Mouse (Mus musculus) mesoderm, embryonic 11.5 days (tissue): ENCODE data around the gene Gm1123.

Experiments used
- DNase-seq: peaks from one replicate; pipeline ENCODE4 v3.0.0-alpha.2; 2012; ENCODE audit warnings: low read depth, low spot score

Gene Gm1123

DNA sequence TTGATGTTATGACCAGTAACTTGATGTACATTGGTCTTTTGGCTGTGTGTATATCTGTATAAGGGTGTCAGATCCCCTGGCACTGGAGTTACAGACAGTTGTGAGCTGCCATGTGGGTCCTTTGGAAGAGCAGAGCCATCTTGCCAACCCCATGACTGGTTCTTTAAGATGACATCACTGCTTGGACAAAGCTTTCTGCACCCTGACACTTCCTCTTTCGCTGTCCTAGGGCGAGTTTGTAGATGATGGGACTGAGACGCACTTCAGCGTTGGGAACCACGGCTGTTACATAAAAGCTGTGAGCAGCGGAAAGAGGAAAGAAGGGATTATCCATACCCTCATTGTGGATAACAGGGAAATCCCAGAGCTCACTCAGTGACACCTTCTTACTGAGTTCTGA lies 34.2 kb downstream of the Gm1123 start:
- DNase-seq: no peak

DNA sequence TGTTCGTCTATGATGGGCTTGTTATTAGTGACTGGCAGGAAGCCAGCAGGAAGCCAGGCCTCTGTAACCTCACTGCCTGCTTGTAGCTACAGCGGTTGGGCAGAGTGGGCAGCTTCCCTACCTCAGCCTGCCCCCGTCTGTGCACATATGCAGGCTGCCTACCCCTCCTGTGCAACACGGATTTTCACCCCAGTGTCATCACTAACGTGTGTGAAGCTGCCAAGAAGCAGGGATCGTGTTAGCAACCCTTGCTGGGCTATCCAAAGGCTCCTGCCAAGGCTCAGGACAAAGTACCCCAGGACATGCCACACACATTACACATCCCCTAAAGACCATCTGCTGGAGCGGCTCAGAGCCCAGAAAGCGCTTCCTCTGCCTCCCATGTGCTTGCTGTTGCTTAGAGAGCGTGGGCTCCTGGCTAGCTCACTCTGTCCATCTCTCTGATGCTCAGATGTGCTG lies 35.6 kb downstream of the Gm1123 start:
- DNase-seq: no peak

DNA sequence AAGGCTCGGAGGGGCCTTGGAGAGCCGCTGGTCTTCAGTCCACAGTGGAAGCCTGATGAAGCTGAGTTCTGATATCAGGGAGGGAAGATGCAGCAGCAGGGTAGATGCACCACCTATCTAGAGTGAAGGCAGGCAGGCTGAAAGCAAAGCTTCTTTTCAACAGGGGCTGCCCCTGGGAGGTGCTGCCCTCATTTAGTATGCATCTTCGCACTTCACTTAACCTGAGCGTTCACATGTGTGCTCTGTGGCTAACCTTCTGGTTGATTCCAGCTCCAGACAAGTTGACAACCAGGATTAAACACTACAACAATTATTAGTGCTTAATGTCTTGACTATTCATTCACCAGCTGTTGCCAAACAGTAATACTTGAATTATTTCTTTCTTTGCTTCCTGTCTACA lies 41.4 kb downstream of the Gm1123 start:
- no peak for DNase-seq

DNA sequence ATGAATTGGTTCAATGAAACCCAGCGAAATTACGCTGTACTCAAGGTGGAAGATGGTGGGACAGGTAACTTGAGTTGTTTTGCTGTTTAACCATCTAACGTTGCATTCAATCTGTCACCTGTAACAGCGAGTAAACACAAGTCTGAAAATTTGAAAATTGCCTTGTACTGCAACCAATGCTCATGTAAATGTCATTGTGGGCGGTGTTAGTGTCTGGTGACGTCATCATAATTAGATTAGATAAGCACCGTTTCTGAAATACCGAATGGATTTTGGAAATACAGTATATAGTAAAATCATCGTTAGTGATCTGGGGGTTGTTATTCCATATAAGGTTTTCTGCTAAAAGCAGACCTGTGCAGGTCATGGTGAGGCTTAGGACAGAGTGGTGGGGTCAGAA lies 48.4 kb downstream of the Gm1123 start:
- DNase-seq: no peak

DNA sequence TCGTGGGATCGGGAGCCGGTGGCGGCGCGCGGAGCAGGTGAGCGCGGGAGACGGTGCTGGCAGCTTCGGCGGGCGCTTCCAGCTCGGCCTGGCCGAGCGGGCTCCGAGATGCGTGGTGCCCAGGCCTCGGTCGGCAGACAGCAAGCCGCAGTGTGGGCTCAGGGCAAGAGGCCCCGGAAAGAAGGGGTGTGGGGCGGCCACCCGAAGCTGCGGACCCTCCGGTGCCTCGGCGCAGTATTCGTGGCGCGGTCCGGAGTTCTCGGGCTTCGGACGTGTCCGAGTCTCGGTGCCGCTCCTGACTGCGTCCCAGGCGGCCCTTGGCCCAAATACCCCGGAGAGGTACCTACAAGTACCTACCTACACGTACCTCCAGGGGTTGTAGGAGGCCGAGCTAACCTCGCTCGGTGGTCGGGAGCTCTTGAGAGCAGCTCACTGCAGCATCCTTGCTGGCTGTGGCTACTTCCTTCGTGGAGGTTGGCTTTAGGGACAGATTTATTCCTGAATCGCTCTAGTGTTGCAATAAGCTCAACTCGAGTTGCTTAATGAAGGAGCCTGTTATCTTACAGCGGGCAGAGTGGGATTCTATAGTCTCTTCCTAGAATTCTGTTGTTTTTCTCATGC lies 48.9 kb downstream of the Gm1123 start:
- no peak for DNase-seq

DNA sequence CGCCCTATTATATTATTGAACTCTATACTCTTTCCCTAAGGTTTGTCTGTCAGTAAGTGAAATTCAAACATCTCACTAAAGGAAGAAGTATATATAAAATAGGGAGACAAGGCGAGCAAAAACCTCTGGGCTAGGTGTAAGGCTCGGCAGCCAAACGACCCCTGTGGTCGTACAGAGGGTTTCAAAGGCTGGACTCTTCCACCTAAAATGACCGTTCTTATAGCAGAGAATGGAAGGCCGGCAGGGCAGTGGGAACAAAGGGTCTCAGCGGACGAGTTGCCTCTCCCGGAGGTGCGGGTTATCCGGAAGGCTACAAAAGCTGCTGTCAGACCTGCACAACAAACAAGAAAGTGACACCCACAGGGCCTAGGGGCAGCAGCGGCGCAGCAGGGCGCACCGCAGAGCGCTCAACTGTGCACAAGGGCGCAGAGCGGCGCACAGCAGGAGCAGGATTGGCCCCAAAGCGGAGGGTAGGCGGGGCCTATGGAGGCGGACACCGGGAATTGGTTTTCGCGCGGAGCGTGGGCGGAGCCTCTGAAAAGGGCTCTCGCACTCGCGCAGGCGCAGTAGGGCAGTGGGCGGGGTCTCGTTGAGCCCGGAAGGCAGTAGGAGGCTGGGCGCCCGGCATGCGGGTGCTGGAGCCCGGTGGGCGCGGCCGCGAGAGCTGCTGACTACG lies 49.6 kb downstream of the Gm1123 start, which contains the start of gene Faim:
TSS of gene Faim (plus strand) at position 574 of the 676 bp plus-strand sequence.
- DNase-seq: peak; percentile 99

DNA sequence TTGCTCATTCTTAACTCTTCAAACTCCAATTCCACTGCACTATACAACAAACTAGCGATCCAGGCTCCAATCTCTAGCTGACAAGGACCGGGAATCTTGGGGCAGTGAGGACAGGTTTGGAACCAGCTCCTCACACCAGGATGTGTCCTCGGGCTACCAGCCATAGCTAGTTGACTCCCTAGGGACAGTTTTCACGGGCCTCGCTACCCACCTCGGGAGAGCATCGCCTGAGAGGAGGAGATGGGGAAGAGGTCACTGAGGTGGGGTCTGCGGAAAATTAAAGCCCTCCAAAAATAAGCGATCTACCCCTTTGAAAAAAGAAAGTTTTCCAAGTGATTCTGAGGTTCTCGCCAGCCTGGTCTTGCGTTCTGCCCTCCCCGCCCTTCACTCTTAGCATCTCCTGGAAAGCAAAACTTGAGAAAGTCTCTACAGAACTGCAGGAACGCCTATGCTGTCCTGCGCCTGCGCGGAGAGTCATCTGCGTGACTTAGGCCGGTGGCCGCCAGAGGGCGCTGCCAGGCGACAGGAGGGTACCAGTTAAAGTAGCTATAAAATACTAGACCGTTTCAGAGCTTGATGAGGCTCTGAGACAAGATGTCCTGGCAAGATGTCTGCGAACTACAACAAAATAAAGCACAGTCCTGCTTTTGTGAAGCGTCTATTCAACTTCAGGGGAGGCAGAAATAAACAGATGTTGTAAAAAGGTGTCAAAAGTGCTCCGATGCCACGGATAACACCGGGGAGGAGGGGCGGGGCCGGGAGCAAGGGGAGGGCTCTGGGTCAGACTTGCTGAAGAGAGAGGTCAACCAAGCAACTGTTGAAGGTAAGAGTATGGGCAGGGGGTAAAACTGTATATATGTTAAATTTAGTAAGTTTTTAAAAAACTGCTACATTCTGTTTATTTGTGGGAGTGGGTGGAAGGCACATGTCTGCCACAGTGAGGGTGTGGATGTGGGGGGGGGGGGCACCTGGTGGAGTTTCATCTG lies 55.8 kb downstream of the Gm1123 start:
- peak; percentile 93 for DNase-seq

DNA sequence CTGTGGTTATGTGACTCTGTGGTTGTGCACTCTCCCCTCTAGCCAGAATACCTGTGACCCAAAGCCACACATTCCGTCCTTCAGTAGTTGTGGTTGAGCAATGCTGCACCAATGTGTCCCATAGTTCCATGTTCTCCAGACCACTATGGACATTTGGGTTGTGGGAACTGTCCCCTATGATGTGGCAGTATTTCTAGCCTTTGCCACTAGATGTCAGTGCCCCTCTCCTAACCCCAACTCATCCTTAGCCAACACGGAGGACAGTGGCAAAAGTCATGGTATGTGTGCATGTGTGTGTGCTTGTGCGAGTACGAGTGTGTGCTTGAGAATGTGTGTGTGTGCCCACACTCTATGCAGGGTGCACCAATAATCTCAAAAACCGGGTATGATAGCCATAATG lies 59.0 kb downstream of the Gm1123 start:
- DNase-seq: no peak

DNA sequence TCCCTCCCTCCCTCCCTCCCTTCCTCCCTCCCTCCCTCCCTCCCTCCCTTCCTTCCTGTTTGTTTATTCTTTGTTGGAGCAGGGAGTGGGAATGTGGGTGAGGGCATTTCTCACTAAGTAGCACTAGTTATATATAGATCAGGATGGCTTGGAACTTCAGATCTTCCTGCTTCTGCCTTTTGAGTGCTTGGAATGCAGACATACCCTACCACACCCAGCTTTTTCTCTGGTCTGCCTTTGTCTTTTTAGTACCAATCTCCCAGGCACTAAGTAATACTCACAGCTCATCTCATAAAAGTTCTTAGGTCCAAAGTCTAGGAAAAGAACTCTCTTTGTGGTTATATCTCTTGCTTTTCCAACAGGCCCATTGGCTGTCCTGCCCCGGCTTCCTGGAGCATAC lies 59.4 kb downstream of the Gm1123 start:
- DNase-seq: no peak

DNA sequence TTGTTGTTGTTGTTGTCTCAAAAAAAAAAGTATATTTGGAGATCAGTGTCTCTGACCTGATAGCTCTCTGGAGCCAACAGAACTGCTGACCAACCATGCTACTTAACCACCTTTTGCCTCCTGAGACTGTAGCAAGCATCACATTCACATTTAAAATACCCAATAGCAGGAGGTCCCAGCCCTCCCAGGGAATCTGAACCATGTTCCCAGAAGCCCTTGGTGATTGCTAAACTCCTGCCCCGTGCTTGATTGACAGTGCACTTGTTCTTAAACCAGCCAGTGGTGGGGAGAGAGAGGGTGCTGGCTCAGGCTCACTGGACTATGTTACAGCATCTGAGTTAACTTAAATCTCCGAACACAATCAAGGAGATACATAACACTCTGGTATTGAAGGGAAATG lies 60.6 kb downstream of the Gm1123 start:
- no peak for DNase-seq

DNA sequence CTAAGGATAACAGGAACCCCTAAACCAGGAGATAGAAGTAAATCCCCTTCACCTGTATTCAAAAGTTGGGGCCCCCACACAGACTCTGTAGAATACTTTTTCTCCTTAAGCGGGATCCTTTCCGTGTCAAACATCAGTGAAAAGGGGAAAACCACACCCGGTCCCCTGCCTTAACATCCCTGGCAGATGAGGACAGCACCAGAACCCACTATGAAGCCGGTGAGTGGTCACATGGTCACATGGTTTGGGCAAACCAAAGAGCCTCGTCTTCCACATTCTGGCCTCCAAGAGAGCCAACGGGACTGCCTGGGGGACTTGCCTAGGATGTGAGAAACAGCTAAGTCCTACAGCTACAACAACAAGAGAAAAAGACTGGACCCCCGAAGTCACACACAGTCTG lies 62.0 kb downstream of the Gm1123 start:
- no peak for DNase-seq

DNA sequence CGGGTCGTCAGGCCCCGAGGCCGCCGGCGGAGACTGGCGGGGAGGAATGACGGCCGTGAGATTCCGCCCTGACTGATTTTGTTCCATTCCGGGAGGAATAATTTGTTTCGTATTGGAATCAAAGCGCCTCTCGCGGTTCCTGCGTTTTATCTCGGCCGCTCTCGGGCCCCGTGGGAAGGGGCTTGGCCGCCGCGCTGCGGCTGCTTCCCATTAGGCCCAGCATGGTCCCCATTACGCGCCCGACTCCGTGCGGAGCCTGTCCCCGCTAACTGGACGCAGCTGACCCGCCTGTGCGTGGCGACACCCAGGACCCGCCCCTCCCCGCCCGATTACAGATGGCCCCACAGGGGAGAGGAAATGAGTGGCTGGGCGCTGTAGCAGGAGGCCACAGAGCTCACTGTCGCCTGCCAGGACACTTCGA lies 62.4 kb downstream of the Gm1123 start:
- no peak for DNase-seq

DNA sequence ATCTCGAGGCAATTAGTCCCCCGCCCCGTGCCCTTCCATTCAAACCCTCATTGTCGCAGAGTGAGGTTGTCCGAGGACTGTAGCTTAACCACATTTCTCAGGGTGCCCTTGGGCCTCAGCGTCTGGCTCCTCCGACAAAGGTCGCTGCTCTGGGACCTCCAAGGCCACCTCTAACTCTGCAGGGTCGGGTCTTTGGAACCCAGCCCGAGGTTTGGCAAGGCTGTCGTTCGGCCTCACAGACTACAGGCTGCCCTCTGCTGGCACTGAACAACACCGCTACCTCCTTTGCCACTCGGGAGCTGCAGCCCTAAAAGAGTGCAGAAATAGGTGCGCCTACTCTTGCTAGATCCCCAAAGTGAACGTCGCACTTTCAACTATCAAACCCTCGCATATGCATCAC lies 70.4 kb downstream of the Gm1123 start:
- DNase-seq: no peak

DNA sequence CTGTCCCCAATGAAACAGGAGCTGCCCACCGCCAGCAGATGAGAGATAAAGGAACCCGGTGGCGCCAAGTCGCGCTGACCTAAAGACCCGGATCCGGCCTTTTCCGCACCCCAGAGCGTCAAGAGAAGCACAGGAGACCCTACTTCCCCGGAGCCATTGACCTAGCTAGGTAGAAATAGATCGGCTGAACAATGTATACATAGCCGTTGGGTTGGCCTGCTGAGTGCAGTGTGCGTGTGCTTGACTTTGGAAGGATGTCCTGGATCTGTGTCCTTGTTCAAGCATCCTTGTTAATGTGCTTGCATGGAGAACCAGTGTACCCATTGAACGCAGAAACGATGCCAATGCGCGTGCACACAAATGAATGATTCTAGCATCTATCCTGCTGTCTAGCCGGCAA lies 71.9 kb downstream of the Gm1123 start:
- DNase-seq: no peak

DNA sequence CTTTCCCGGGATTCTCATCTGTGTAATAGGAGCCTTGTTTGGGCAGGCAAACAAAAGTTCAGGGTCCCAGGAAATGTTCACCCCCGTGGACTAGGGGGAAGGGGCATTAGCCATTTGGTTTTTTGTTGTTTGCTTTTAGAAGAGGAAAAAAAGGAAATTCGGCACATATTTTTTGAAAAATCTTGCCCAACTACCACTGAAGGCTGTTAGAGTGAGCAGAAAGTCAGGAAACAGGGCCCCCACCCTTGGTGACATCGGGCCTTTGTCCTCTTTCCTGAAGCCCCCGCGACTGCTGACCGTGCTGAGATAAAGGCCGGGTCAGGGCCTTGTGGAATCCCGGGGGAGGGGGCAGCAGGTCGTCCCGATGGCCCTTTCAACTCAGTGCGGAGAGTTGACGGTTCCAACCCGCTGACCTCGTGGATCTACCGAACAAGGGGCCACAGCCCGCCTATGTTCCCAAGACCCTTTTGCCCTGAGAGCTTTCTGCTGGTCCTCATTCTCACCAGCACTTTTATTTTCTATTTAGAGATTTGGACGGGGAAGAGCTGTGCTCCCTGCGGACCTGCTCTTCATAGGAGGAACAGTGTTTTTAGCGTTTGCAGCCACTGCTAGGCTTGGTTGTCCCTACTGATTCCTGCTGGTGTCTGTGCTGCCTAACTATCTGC lies 72.9 kb downstream of the Gm1123 start:
- DNase-seq: no peak

DNA sequence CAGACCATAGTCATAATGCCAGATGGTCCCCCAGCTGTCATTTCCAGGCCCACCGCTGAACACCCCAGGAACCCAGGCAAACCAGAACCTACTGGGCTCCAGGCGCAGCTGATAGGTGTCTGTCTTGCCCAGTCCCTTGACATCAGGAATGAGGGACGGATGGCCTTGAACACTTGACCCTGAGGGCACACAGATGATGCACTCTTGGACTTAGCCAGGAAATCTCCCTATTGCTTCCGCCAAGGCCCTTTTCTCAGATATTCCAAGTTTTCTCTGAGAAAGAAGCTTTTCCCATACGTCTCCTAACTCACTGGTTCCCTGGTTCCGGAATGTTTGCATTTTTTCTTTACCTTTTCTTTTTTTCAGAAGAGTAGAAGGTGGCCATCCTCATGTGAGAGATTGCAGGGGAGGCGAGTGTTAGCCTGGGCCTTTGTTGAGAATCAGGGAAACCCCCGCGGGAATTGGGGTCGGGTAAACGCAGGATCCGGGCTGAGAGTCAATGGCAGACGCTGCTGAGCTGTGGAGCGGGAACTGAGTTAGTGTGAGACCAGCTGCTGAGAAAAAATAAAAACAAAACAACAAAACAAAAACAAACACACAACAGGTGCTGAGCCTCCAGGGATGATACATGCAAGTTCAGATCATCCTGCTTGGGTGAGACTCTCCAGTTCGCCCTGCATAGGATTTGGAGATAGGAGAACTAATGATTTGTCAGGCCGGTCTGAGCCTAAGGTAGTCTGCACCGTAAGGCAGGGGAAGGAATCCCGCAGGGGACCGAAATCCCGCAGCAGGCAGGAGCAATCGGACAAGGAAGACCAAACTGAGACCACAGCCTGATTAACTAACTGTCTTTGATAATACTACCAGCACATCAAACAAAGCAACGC lies 73.7 kb downstream of the Gm1123 start:
- no peak for DNase-seq

DNA sequence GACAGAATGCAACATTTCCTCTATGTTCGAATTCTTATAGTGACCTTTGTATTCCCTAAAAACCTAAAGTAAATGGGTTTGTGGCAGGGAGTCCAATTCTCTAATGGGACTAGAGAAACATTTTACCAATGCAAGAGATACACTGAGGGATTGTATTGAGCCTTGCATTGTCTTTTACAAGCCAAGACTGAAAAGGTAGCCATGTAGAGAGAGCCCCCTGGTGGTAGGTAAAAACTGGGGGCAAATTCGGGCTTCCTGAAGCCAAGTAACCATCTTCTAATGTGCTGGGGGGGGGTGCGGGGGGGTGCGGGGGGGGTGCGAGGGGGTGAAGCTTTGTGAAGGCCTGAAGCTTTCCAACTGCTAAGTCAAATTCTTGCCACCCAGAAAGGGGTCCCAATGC lies 75.2 kb downstream of the Gm1123 start:
- DNase-seq: no peak

DNA sequence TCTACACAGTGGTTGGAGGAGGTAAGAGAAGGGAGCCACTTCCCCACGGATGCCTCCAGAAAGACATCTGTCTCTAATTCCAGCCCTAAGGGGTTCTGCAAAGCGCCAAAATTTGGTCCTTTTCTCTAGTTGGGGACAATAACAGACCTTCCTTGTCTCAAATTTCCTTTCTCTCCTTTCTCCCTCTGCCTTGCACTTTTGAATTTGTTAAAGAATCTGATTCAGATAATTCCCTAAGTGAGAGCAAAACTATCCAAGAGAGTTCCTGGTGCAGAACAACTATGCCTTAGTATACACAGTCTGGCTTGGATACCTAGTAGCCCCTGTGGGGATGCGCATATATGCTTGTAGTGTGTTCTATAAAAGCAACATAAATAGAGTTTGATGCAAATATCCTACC lies 75.7 kb downstream of the Gm1123 start:
- DNase-seq: no peak

DNA sequence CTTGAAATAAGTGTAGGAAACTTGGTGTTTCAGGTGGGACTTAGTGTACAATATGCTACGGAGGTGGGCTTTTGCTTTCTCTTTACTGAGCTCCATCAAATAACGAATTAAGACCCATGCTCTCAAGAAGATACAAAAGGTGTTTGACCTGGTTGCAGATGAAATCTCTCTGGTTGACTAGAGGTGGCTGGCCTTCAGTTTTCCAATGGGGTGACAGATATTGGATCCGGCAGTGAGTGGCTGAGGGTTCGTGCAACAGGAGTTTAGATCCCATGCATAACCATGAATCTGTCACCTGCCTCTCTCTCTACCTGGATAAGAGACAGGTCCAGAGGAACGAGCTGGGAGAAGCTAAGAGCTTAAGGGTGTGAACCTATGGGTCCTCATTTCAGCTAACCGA lies 76.9 kb downstream of the Gm1123 start:
- no peak for DNase-seq

DNA sequence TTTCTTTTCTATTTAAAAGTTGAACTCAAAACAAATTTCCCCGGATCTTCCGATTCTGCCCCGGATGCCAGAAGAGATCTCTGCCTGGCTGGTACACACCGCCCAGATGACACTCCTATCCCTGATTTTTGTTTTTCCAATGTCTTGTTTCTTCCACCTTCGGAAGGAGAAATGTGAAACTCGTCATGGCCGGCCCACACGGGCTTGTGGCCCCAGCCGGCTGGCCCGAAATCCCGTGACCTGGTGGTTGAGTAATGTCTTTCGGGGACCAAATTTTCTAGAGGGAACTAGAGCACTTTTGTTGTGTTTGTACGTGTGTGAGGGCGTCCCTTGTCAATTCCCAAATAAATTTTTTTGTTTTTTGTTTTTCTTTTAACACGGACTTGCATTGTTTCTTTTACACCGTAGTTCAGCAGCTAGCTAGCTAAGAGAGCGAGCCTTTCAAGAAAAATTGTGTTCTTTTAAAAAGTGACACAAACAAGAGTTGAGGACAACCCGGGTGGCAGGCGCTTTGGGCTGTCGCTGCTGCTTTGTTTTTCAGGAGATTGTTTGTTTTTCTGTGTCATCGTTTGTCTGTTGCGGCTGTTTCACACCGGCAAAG lies 77.7 kb downstream of the Gm1123 start:
- DNase-seq: no peak
